Mouse (Mus musculus) olfactory bulb, adult 2 months (tissue): ENCODE data around the gene Rapgef2.

Experiments
- CTCF ChIP-seq: fragments of 200-500 bp; IDR thresholded peaks from 2 replicates; pipeline ENCODE4 v1.5.1; 2012; ENCODE audit warnings: low read depth, mild to moderate bottlenecking, low read length, moderate library complexity; ENCODE audit not compliant: insufficient read depth
- POLR2A ChIP-seq: fragments of 200-500 bp; IDR thresholded peaks from 2 replicates; pipeline ENCODE4 v1.6.1; 2012; ENCODE audit warnings: mild to moderate bottlenecking, low read depth, low read length, moderate library complexity; ENCODE audit not compliant: insufficient read depth

GRCm38 (mm10) chr3:79229546-79229945 is 56.8 kb downstream of the Rapgef2 start:
- TF ChIP-seq POLR2A (no peak), CTCF (no peak)
